Mouse (Mus musculus): Measurements from ENCODE around the gene Abhd12. TPM values are rescaled to one million over a fixed set of nuclear protein-coding genes. Genes with fewer than 3 reads are reported as not detected.

Abhd12 gene
- polyA plus RNA-seq, 2 experiments = 10.9 to 14.8 TPM

DNA sequence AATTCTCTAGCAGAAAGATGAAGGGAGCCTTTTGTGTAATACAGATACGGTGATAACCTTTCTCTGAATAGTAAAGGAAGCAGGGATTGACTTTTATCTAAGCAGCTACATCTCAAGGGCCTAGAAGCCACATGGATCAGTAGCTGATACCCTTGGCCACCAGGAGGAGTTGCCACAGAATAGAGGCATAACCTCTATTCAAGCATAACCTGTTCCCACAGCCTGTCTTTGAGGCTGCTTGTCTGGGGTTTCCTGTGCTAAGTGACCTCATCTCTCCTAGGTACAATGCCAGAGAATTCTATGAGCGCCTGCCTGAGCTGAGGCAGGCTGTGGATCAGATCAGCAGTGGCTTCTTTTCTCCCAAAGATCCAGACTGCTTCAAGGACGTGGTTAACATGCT is 76.4 kb downstream of the Abhd12 start:
- H3K9ac ChIP-seq (replicated peaks) = no peak overlapping the region
- no peak for DNase-seq (ENCODE audit: low read depth in 3 of 3, low spot score in 3 of 3)
- no peaks in the 10 kb centered on the region; the same call in none of the 2 replicates for H3K36me3 ChIP-seq (replicated peaks; ENCODE audit: control insufficient read depth, insufficient read depth, low read depth)
- no peak overlapping the region for H3K4me2 ChIP-seq (ENCODE audit: low read depth)
- TF ChIP-seq EP300 (IDR thresholded peaks at IDR 0.05; ENCODE audit: low read depth) (no peak), CTCF (IDR thresholded peaks at IDR 0.05; ENCODE audit: low read depth) (0 out of 2 replicates have a peak, but pooled peaks have one; percentile 3)
- 57% methylated on average over 3 of the region's 3 CpGs for WGBS (ENCODE audit: insufficient replicate concordance)
- H3K9me3 ChIP-seq (ENCODE audit: control insufficient read depth, low read length) = no peaks in the 10 kb centered on the region
- no peak overlapping the region for H3K4me3 ChIP-seq (ENCODE audit: insufficient read depth in 1 of 2, low read depth in 2 of 2, low read length in 2 of 2)
- ATAC-seq (ENCODE audit: insufficient read depth) = no peak
- H3K4me1 ChIP-seq (replicated peaks; ENCODE audit: control insufficient read depth in 2 of 2, insufficient read depth in 2 of 2, low read length in 1 of 2) = no peaks in the 10 kb centered on the region
- H3K27ac ChIP-seq = no peak overlapping the region
- no peaks in the 10 kb centered on the region for H3K27me3 ChIP-seq (ENCODE audit: control insufficient read depth, insufficient read depth, low read length)

DNA sequence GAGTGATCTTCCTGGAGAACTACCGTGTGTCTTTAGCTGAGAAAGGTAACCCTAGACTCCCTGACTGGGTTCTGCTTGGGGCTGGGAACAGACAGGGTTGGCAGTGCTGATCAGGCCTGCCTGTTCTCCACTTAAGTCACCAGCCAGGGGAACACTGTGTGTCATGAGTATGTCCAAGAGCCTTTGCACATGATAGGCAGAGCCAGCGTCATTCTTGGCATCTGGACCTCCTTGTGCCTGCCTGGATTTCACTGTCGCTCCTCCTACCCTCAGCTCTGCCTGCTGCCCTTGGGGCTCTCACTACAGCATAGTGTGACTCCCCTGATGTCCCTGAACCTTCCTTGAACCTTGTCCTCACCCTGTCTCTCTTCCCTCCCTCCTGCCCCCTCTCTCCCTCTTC is 78.1 kb downstream of the Abhd12 start:
- H3K9me3 ChIP-seq (ENCODE audit: control insufficient read depth, low read length) = no peaks in the 10 kb centered on the region
- 62% methylated on average over 3 of the region's 3 CpGs for WGBS (ENCODE audit: insufficient replicate concordance)
- TF ChIP-seq EP300 (IDR thresholded peaks at IDR 0.05; ENCODE audit: low read depth) (no peak), CTCF (IDR thresholded peaks at IDR 0.05; ENCODE audit: low read depth) (no peak)
- H3K4me1 ChIP-seq (replicated peaks; ENCODE audit: control insufficient read depth in 2 of 2, insufficient read depth in 2 of 2, low read length in 1 of 2) = no peaks in the 10 kb centered on the region
- no peak overlapping the region for H3K4me2 ChIP-seq (ENCODE audit: low read depth)
- no peak overlapping the region for H3K9ac ChIP-seq (replicated peaks)
- H3K27me3 ChIP-seq (ENCODE audit: control insufficient read depth, insufficient read depth, low read length) = no peaks in the 10 kb centered on the region
- ATAC-seq (ENCODE audit: insufficient read depth) (no peak), DNase-seq (ENCODE audit: low read depth in 3 of 3, low spot score in 3 of 3) (no peak)
- H3K4me3 ChIP-seq (ENCODE audit: insufficient read depth in 1 of 2, low read depth in 2 of 2, low read length in 2 of 2) = no peak overlapping the region
- no peaks in the 10 kb centered on the region; the same call in none of the 2 replicates for H3K36me3 ChIP-seq (replicated peaks; ENCODE audit: control insufficient read depth, insufficient read depth, low read depth)
- no peak overlapping the region for H3K27ac ChIP-seq

DNA sequence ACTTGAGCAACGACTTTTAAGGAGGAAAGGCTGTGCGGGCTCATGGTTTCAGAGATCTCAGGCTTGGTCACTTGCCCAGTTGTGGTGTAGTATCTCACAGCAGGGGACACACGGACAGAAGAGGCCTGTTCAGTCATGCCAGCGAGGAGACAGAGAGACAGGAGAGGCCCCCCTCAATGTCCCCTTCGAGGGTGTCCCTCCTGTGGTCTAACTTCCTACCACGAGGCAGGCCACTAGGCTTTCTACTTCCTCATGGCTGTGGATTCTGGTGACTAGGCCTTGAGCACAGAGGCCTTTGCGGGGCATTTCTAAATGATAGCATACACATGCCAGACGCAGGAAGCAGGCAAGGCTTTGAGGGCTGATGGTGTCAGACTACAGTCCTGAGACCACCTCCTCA is 81.6 kb downstream of the Abhd12 start:
- no peak overlapping the region for H3K4me3 ChIP-seq (ENCODE audit: insufficient read depth in 1 of 2, low read depth in 2 of 2, low read length in 2 of 2)
- 47% methylated on average over 8 of the region's 8 CpGs for WGBS (ENCODE audit: insufficient replicate concordance)
- no peak overlapping the region for H3K27ac ChIP-seq
- peaks cover 2% of the 10 kb centered on the region for H3K36me3 ChIP-seq (replicated peaks; ENCODE audit: control insufficient read depth, insufficient read depth, low read depth)
- H3K4me1 ChIP-seq (replicated peaks; ENCODE audit: control insufficient read depth in 2 of 2, insufficient read depth in 2 of 2, low read length in 1 of 2) = no peaks in the 10 kb centered on the region
- no peak for ATAC-seq (ENCODE audit: insufficient read depth)
- no peak overlapping the region for H3K4me2 ChIP-seq (ENCODE audit: low read depth)
- H3K27me3 ChIP-seq (ENCODE audit: control insufficient read depth, insufficient read depth, low read length) = no peaks in the 10 kb centered on the region
- no peak for DNase-seq (ENCODE audit: low read depth in 3 of 3, low spot score in 3 of 3)
- no peak overlapping the region for H3K9ac ChIP-seq (replicated peaks)
- no peaks in the 10 kb centered on the region for H3K9me3 ChIP-seq (ENCODE audit: control insufficient read depth, low read length)
- TF ChIP-seq CTCF (IDR thresholded peaks at IDR 0.05; ENCODE audit: low read depth) (no peak), EP300 (IDR thresholded peaks at IDR 0.05; ENCODE audit: low read depth) (no peak)

DNA sequence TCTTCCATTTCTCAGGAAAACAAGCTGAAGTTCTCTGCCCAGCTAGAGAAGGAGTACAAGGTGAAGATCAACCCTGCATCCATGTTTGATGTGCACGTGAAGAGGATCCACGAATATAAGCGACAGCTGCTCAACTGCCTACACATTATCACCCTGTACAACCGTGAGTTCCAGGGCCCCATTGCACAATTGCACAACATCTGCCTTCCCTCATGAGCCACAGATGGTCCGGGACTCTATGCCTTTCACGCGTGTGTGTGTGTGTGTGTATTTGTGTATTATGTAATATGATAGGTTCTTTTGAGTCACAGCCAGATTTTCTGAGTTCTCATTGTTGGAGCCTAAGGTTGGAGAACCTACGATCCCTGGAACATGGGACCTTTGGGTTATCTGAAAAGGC is 83.8 kb downstream of the Abhd12 start:
- peaks cover 2% of the 10 kb centered on the region for H3K36me3 ChIP-seq (replicated peaks; ENCODE audit: control insufficient read depth, insufficient read depth, low read depth)

DNA sequence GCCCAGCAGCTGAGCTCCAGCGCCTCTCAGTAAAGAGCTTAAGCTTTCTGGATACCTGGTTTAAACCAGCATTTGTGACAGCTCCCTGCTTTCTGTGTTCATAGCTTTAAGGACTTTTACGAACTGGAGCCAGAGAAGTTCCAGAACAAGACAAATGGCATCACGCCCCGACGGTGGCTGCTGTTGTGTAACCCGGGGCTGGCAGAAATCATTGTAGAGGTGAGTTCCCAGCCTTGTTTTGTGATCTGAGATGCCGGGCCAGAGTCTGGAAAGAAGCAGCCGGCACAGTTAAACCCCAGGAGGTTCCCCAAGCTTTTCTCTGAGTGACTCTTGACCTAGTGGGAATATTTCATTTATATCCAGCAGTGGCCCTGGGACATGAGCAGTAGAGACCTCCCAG is 85.8 kb downstream of the Abhd12 start:
- H3K27me3 ChIP-seq (ENCODE audit: control insufficient read depth, insufficient read depth, low read length) = no peaks in the 10 kb centered on the region
- no peaks in the 10 kb centered on the region for H3K9me3 ChIP-seq (ENCODE audit: control insufficient read depth, low read length)
- no peak for TF ChIP-seq CTCF (IDR thresholded peaks at IDR 0.05; ENCODE audit: low read depth)
- TF ChIP-seq EP300 (IDR thresholded peaks at IDR 0.05; ENCODE audit: low read depth) = no peak
- H3K27ac ChIP-seq = no peak overlapping the region
- H3K4me1 ChIP-seq (replicated peaks; ENCODE audit: control insufficient read depth in 2 of 2, insufficient read depth in 2 of 2, low read length in 1 of 2) = no peaks in the 10 kb centered on the region
- ATAC-seq (ENCODE audit: insufficient read depth) (no peak), DNase-seq (ENCODE audit: low read depth in 3 of 3, low spot score in 3 of 3) (no peak)
- WGBS (ENCODE audit: insufficient replicate concordance) = 78% methylated on average over 8 of the region's 8 CpGs
- H3K4me2 ChIP-seq (ENCODE audit: low read depth) = no peak overlapping the region
- H3K36me3 ChIP-seq (replicated peaks; ENCODE audit: control insufficient read depth, insufficient read depth, low read depth) = peaks cover 2% of the 10 kb centered on the region
- no peak overlapping the region for H3K9ac ChIP-seq (replicated peaks)
- no peak overlapping the region for H3K4me3 ChIP-seq (ENCODE audit: insufficient read depth in 1 of 2, low read depth in 2 of 2, low read length in 2 of 2)

More for the DNA sequence above, 83.8 kb downstream of the Abhd12 start:
- 71% methylated on average over 8 of the region's 8 CpGs for WGBS (ENCODE audit: insufficient replicate concordance)
- Histone ChIP-seq H3K27ac (no peak overlapping the region), H3K9me3 (ENCODE audit: control insufficient read depth, low read length) (no peaks in the 10 kb centered on the region), H3K4me1 (replicated peaks; ENCODE audit: control insufficient read depth in 2 of 2, insufficient read depth in 2 of 2, low read length in 1 of 2) (no peaks in the 10 kb centered on the region), H3K4me2 (ENCODE audit: low read depth) (no peak overlapping the region), H3K27me3 (ENCODE audit: control insufficient read depth, insufficient read depth, low read length) (no peaks in the 10 kb centered on the region), H3K9ac (replicated peaks) (no peak overlapping the region), H3K4me3 (ENCODE audit: insufficient read depth in 1 of 2, low read depth in 2 of 2, low read length in 2 of 2) (no peak overlapping the region)
- TF ChIP-seq EP300 (IDR thresholded peaks at IDR 0.05; ENCODE audit: low read depth) = no peak
- no peak for TF ChIP-seq CTCF (IDR thresholded peaks at IDR 0.05; ENCODE audit: low read depth)
- ATAC-seq (ENCODE audit: insufficient read depth) (no peak), DNase-seq (ENCODE audit: low read depth in 3 of 3, low spot score in 3 of 3) (no peak)
